Mouse (Mus musculus) ES-Bruce4 (cell line): ENCODE data around the gene Mast4. TPM values are rescaled to one million over a fixed set of nuclear protein-coding genes. Genes with fewer than 3 reads are reported as not detected.
A peak's percentile ranks its signal among the peaks of the same experiment; 100 is the strongest.
"Not testable (repeated sequence)": the region's sequence is repeated elsewhere in the genome, so short reads cannot be mapped to it uniquely, and the experiment has no call there.

Experiments used
- H3K27ac ChIP-seq: 2 replicates; pipeline ENCODE4 v1.5.1; 2012; ENCODE audit warnings: low read length, inconsistent platforms; ENCODE audit not compliant: insufficient read depth
- H3K27me3 ChIP-seq: 2 replicates; pipeline ENCODE4 v1.6.1; 2012; ENCODE audit warnings: mild to moderate bottlenecking, low read length, inconsistent platforms; ENCODE audit not compliant: control insufficient read depth, poor library complexity, insufficient read depth, severe bottlenecking
- H3K36me3 ChIP-seq: 2 replicates; pipeline ENCODE4 v1.6.1; 2012; ENCODE audit warnings: inconsistent platforms, mild to moderate bottlenecking, low read length, moderate library complexity; ENCODE audit not compliant: control insufficient read depth, poor library complexity, insufficient read depth, severe bottlenecking
- H3K4me1 ChIP-seq: one replicate; pipeline ENCODE4 v1.8.1; 2011; ENCODE audit warnings: low read length; ENCODE audit not compliant: control insufficient read depth, insufficient read depth
- H3K4me3 ChIP-seq: 2 replicates; pipeline ENCODE4 v1.5.1; 2011; ENCODE audit warnings: low read depth, mild to moderate bottlenecking, low read length
- H3K9ac ChIP-seq: 2 replicates; pipeline ENCODE4 v1.6.1; 2012; ENCODE audit warnings: low read depth, mild to moderate bottlenecking, inconsistent platforms; ENCODE audit not compliant: poor library complexity, severe bottlenecking
- H3K9me3 ChIP-seq: replicated peaks from 2 replicates; pipeline ENCODE4 v1.6.1; 2012; ENCODE audit warnings: mild to moderate bottlenecking, low read length, inconsistent platforms; ENCODE audit not compliant: control insufficient read depth, poor library complexity, insufficient read depth, severe bottlenecking
- CTCF ChIP-seq: IDR thresholded peaks from one replicate; pipeline ENCODE4 v1.8.1; 2011; ENCODE audit warnings: low read depth, low read length
- EP300 ChIP-seq: IDR thresholded peaks from 2 replicates; pipeline ENCODE4 v1.6.1; 2011; ENCODE audit warnings: low read depth, low read length; ENCODE audit not compliant: insufficient read depth
- POLR2A ChIP-seq: IDR thresholded peaks from one replicate; pipeline ENCODE4 v1.8.1; 2011; ENCODE audit warnings: low read length; ENCODE audit not compliant: insufficient read depth
- polyA plus RNA-seq: library from polyadenylated mRNA; stranded (reverse); fragments of >200 nt; gene quantifications from 2 replicates; pipeline ENCODE4 v1.2.4, GENCODE M21; 2011; ENCODE audit warnings: low read depth; ENCODE audit not compliant: missing spikeins, insufficient read depth, insufficient read length

The Mast4 gene
- polyA plus RNA-seq: 22.4 and 25.3 TPM in 2 replicates

GRCm38 (mm10) chr13:103334392-103334686 is at the start of gene Mast4:
Gene Mast4, minus strand, starts transcription at chr13:103334497.
- TF ChIP-seq EP300: no peak
- no peak for TF ChIP-seq CTCF
- no peak for TF ChIP-seq POLR2A
- H3K9ac ChIP-seq: peak within 1 kb of the TSS; percentile 78
- H3K4me1 ChIP-seq: no peaks in the 10 kb centered on the region
- H3K36me3 ChIP-seq: no peaks in the 10 kb centered on the region
- H3K27ac ChIP-seq: no peak within 1 kb of the TSS
- peak within 1 kb of the TSS; percentile 78 for H3K4me3 ChIP-seq
- no peaks in the 10 kb centered on the region for H3K9me3 ChIP-seq
- 0 out of 2 replicates have a peak, but pooled peaks cover 1% of the 10 kb centered on the region for H3K27me3 ChIP-seq

GRCm38 (mm10) chr13:103374495-103374894 is 40.2 kb upstream of the Mast4 start:
- Histone ChIP-seq H3K27ac (no peak overlapping the region), H3K27me3 (no peaks in the 10 kb centered on the region; the same call in 1 of the 2 replicates), H3K9ac (no peak overlapping the region), H3K9me3 (no peaks in the 10 kb centered on the region), H3K4me1 (no peaks in the 10 kb centered on the region), H3K4me3 (no peak overlapping the region), H3K36me3 (no peaks in the 10 kb centered on the region)
- TF ChIP-seq EP300 (no peak), POLR2A (no peak), CTCF (no peak)

- no peak overlapping the region for H3K9ac ChIP-seq
- H3K4me3 ChIP-seq: no peak overlapping the region
- no peaks in the 10 kb centered on the region for H3K9me3 ChIP-seq
- H3K27ac ChIP-seq: no peak overlapping the region
- no peaks in the 10 kb centered on the region for H3K36me3 ChIP-seq
- H3K27me3 ChIP-seq: no peaks in the 10 kb centered on the region; the same call in 1 of the 2 replicates
- no peaks in the 10 kb centered on the region for H3K4me1 ChIP-seq
- TF ChIP-seq CTCF: no peak
- no peak for TF ChIP-seq EP300
- no peak for TF ChIP-seq POLR2A
These were observed 34.9 kb upstream of the Mast4 start for GRCm38 (mm10) chr13:103369194-103369593.

GRCm38 (mm10) chr13:103363181-103363580 is 28.9 kb upstream of the Mast4 start:
- Histone ChIP-seq H3K27me3 (no peaks in the 10 kb centered on the region), H3K9me3 (0 out of 2 replicates have a peak, but pooled peaks cover 3% of the 10 kb centered on the region), H3K4me3 (no peak overlapping the region), H3K9ac (no peak overlapping the region), H3K27ac (no peak overlapping the region), H3K36me3 (no peaks in the 10 kb centered on the region), H3K4me1 (no peaks in the 10 kb centered on the region)
- TF ChIP-seq CTCF (no peak), POLR2A (no peak), EP300 (no peak)

- not testable (repeated sequence) for H3K9me3 ChIP-seq, H3K27ac ChIP-seq, H3K9ac ChIP-seq, H3K4me1 ChIP-seq, H3K36me3 ChIP-seq, H3K27me3 ChIP-seq, H3K4me3 ChIP-seq
These were observed 23.1 kb upstream of the Mast4 start for GRCm38 (mm10) chr13:103357415-103357814.

GRCm38 (mm10) chr13:103356909-103357308 is 22.6 kb upstream of the Mast4 start:
- H3K9ac ChIP-seq, H3K27me3 ChIP-seq, H3K27ac ChIP-seq, H3K36me3 ChIP-seq, H3K4me1 ChIP-seq, H3K4me3 ChIP-seq, H3K9me3 ChIP-seq: not testable (repeated sequence)
